Mouse (Mus musculus) brain, embryonic 14.5 days (tissue): Measurements from ENCODE around the gene Clk3.

Source experiments
- CTCF ChIP-seq: fragments of 200-500 bp; IDR thresholded peaks from 2 replicates; pipeline ENCODE4 v1.5.1; 2012; ENCODE audit warnings: inconsistent platforms, mild to moderate bottlenecking, moderate library complexity, borderline replicate concordance; ENCODE audit not compliant: insufficient read depth, insufficient read length; ENCODE audit errors: extremely low read depth
- POLR2A ChIP-seq: fragments of 200-500 bp; IDR thresholded peaks from 2 replicates; pipeline ENCODE4 v1.6.1; 2012; ENCODE audit warnings: mild to moderate bottlenecking, inconsistent platforms, borderline replicate concordance; ENCODE audit not compliant: poor library complexity, insufficient read depth, insufficient read length, severe bottlenecking; ENCODE audit errors: extremely low read depth

GRCm38 (mm10) chr9:57706496-57706895, 59.2 kb downstream of the Clk3 start:
- TF ChIP-seq CTCF (no peak), POLR2A (no peak)
